Mouse (Mus musculus) G1E (cell line): ENCODE measurements around the gene Rps6ka6. TPM values are rescaled to one million over a fixed set of nuclear protein-coding genes. Genes with fewer than 3 reads are reported as not detected.

Source experiments
- ATAC-seq: 2 replicates; pipeline ENCODE4 v1.8.0; 2016; ENCODE audit warnings: mild to moderate bottlenecking; ENCODE audit not compliant: insufficient number of reproducible peaks, poor library complexity, low FRiP score, severe bottlenecking; ENCODE audit errors: extremely low read depth
- DNase-seq: peaks from one replicate; pipeline ENCODE4 v3.0.0; 2012; ENCODE audit warnings: low spot score
- H3K27me3 ChIP-seq: 2 replicates; pipeline ENCODE4 v1.6.1; 2012; ENCODE audit warnings: mild to moderate bottlenecking, low read length, inconsistent platforms; ENCODE audit not compliant: insufficient read depth
- H3K36me3 ChIP-seq: replicated peaks from 2 replicates; pipeline ENCODE3; 2012; ENCODE audit warnings: mild to moderate bottlenecking, inconsistent platforms
- H3K4me1 ChIP-seq: 2 replicates; pipeline ENCODE4 v1.6.1; 2012; ENCODE audit warnings: low read depth, low read length, inconsistent platforms, mixed read lengths; ENCODE audit not compliant: insufficient read depth
- H3K4me3 ChIP-seq: 2 replicates; pipeline ENCODE4 v1.5.1; 2012; ENCODE audit warnings: low read depth, mild to moderate bottlenecking, inconsistent platforms, low read length, moderate library complexity, mixed read lengths
- H3K9me3 ChIP-seq: replicated peaks from 2 replicates; pipeline ENCODE4 v1.6.1; 2012; ENCODE audit warnings: inconsistent platforms
- CTCF ChIP-seq: IDR thresholded peaks from 2 replicates; pipeline ENCODE4 v1.5.1; 2012; ENCODE audit warnings: low read depth, low read length, inconsistent platforms, mixed read lengths
- GATA1 ChIP-seq: IDR thresholded peaks from 2 replicates; pipeline ENCODE4 v1.6.1; 2012; ENCODE audit warnings: borderline replicate concordance, low read length, inconsistent platforms, mixed read lengths
- GATA2 ChIP-seq: IDR thresholded peaks from 2 replicates; pipeline ENCODE4 v1.6.1; 2012; ENCODE audit warnings: low read depth, low read length, inconsistent platforms, borderline replicate concordance
- POLR2AphosphoS5 ChIP-seq: IDR thresholded peaks from 2 replicates; pipeline ENCODE4 v1.6.1; 2012; ENCODE audit warnings: low read depth, low read length, inconsistent platforms; ENCODE audit not compliant: insufficient replicate concordance
- TAL1 ChIP-seq: conservative IDR thresholded peaks from 2 replicates; pipeline ENCODE4 v1.6.1; 2012; ENCODE audit warnings: low read depth, low read length, inconsistent platforms, mixed read lengths
- polyA plus RNA-seq: library from polyadenylated mRNA; stranded (reverse); fragments of >175 nt; gene quantifications from 2 replicates; pipeline ENCODE4 v1.2.3, GENCODE M21; 2012
- total RNA-seq, 2 experiments: library from RNA; stranded (forward) in 1 of 2; stranded (reverse) in 1 of 2; fragments of 200-1000 nt in 1 of 2; fragments of >200 nt in 1 of 2; fragmentation: Nextera tagmentation in 1 of 2; gene quantifications; 2 replicates each; pipeline ENCODE4 v1.2.3; 2014 to 2017

Rps6ka6 gene
- total RNA-seq (2014; fragmentation: Nextera tagmentation) = not detected in 2 replicates
- not detected in 2 replicates for total RNA-seq (2017)
- not detected in 2 replicates for polyA plus RNA-seq

GRCm38 (mm10) chrX:111537859-111538258 is at the start of gene Rps6ka6:
Rps6ka6 (minus strand) TSS chrX:111537959.
- Histone ChIP-seq H3K27me3 (no peaks in the 10 kb centered on the region), H3K4me1 (no peaks in the 10 kb centered on the region), H3K36me3 (no peaks in the 10 kb centered on the region), H3K4me3 (no peak within 1 kb of the TSS), H3K9me3 (no peaks in the 10 kb centered on the region)
- ATAC-seq (no peak), DNase-seq (no peak)
- TF ChIP-seq TAL1 = no peak
- no peak for TF ChIP-seq GATA2
- TF ChIP-seq POLR2AphosphoS5 = no peak
- no peak for TF ChIP-seq CTCF
- TF ChIP-seq GATA1 = no peak

GRCm38 (mm10) chrX:111577044-111577443 is 39.3 kb upstream of the Rps6ka6 start:
- no peaks in the 10 kb centered on the region for H3K4me1 ChIP-seq
- no peaks in the 10 kb centered on the region for H3K27me3 ChIP-seq
- no peaks in the 10 kb centered on the region for H3K9me3 ChIP-seq
- no peak overlapping the region for H3K4me3 ChIP-seq
- no peak for TF ChIP-seq CTCF
- no peak for TF ChIP-seq TAL1
- no peak for TF ChIP-seq GATA2
- TF ChIP-seq GATA1 = no peak
- TF ChIP-seq POLR2AphosphoS5 = no peak
- DNase-seq = no peak
- no peak for ATAC-seq
- H3K36me3 ChIP-seq = no peaks in the 10 kb centered on the region

DNA sequence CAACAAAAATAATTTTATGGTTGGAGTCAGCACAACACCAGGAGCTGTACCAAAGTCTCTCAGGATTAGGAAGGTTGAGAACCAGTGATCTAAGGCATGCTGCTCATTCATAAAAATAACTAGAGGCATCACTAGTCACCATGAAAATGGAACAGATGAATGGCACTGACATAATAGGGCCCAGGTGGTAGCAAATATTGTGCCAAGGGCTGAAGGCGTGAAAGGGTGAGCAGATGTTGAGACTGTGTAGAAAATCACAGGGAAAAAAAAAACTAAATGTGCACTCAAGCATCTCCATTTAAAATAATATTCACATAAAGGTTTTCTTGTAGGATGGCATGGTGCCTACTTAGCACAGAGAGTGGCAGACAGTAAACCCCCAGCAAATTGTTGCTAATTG is 19.6 kb downstream of the Rps6ka6 start:
- ATAC-seq (no peak), DNase-seq (no peak)
- no peak overlapping the region for H3K4me3 ChIP-seq
- no peaks in the 10 kb centered on the region for H3K27me3 ChIP-seq
- H3K36me3 ChIP-seq = no peaks in the 10 kb centered on the region
- no peaks in the 10 kb centered on the region for H3K4me1 ChIP-seq
- no peak for TF ChIP-seq POLR2AphosphoS5
- no peaks in the 10 kb centered on the region for H3K9me3 ChIP-seq

DNA sequence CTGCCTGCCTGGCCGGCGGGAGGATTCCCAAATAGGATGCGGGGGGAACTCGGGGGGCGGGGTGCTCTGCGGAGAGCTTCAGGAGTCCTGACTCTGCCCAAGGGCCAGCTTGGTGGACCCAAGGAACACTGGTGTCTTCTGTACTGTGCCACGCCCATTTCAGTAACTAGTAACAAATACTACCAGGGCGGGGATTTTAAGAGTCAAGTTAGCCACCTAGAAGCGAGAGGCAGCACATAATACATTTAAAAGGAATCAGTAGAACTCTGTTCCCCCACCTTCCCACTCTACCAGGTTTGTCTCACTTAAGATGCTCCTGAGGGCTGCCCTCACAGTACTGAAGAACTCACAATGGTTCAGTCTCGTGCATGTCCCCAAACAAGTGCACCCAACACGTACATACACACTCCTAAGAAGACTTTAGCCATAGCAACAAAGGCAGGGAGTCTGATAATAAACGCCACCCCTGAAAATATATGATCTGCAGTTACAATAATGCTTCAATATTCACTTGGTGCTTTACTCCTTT is 74.1 kb downstream of the Rps6ka6 start:
- no peak for ATAC-seq
- H3K4me3 ChIP-seq = no peak overlapping the region
- no peak for TF ChIP-seq GATA2
- no peak for TF ChIP-seq CTCF
- no peak for TF ChIP-seq GATA1
- TF ChIP-seq TAL1 = no peak
- no peak for TF ChIP-seq POLR2AphosphoS5

DNA sequence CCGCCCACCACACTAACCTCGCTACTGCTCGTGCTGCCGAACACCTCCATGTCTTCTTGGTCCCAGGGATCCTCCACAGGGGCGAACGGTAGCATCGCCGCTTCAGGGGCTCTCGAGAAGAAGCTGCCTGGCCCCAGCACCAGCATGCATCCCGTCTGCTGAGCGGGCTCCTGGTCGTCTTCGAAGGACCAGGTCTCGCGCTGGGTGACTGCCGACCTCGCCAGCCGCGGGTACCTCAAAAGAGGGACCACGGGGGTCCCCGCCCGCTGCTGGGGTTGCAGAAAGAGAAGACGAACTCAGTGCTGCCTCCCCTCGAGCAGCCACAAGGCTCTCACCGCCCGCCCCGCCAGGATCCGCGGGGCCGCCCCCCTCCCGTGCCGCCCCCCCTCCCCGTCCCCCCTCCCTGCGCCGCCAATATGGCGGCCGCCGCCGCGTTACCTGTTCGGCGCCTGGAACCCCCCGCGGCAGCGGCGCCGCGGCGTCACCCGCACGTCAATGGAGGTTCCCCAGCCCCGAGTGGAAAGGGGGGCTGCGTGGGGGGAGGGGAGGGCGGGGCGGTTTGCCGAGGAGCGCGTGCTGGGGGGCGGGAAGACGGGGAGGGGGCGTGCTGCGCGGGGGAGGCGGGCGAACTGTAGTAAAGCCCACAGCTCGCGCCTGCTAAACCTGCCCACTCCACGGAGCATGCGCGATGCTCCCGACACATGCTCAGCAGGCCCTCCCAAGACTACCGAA is 74.8 kb downstream of the Rps6ka6 start:
- Histone ChIP-seq H3K36me3 (no peaks in the 10 kb centered on the region), H3K9me3 (no peaks in the 10 kb centered on the region), H3K27me3 (no peaks in the 10 kb centered on the region), H3K4me3 (no peak overlapping the region), H3K4me1 (no peaks in the 10 kb centered on the region)
- ATAC-seq (no peak), DNase-seq (no peak)
- no peak for TF ChIP-seq GATA1
- TF ChIP-seq POLR2AphosphoS5 = no peak
- no peak for TF ChIP-seq CTCF
- no peak for TF ChIP-seq GATA2
- TF ChIP-seq TAL1 = no peak

More for the DNA sequence above, 74.1 kb downstream of the Rps6ka6 start:
- no peaks in the 10 kb centered on the region for H3K4me1 ChIP-seq
- H3K9me3 ChIP-seq = no peaks in the 10 kb centered on the region
- DNase-seq = no peak
- H3K27me3 ChIP-seq = no peaks in the 10 kb centered on the region
- no peaks in the 10 kb centered on the region for H3K36me3 ChIP-seq

DNA sequence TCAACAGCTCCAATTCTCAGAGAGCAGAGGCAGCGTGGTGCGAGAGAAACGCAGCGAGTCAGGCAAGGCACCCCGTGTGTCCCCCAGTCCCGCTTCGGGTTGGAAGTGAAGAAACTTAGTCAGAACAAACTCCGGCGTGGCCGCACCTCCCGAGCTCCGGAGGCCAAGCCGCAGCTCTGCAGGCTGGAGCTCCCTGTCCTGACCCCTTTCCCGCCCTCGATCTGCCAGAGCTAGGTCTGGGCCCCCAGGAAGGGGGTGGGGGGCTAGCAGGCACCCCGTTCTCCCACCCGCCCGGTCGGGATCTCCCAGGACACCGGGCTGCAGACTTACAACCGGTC is 75.3 kb downstream of the Rps6ka6 start:
- ATAC-seq (no peak), DNase-seq (no peak)

More for the DNA sequence above, 75.3 kb downstream of the Rps6ka6 start:
- Histone ChIP-seq H3K36me3 (no peaks in the 10 kb centered on the region), H3K27me3 (no peaks in the 10 kb centered on the region), H3K4me3 (no peak overlapping the region), H3K4me1 (no peaks in the 10 kb centered on the region), H3K9me3 (no peaks in the 10 kb centered on the region)
- TF ChIP-seq TAL1 (no peak), POLR2AphosphoS5 (no peak), GATA1 (no peak), CTCF (no peak), GATA2 (no peak)
